Mouse (Mus musculus) lung, adult 2 months (tissue): Measurements from ENCODE around the gene Cd52. TPM values are rescaled to one million over a fixed set of nuclear protein-coding genes. Genes with fewer than 3 reads are reported as not detected.

Experiments
- DNase-seq: peaks from one replicate; pipeline ENCODE4 v3.0.0; 2022
- H3K4me1 ChIP-seq: fragments of 200-500 bp; 2 replicates; pipeline ENCODE4 v1.6.1; 2011; ENCODE audit warnings: low read length; ENCODE audit not compliant: control insufficient read depth, insufficient read depth
- H3K4me3 ChIP-seq: fragments of 200-500 bp; replicated peaks from 2 replicates; pipeline ENCODE3; 2011; ENCODE audit warnings: low read depth, mild to moderate bottlenecking, control low read depth, low read length; ENCODE audit errors: extremely low read depth
- CTCF ChIP-seq: fragments of 200-500 bp; IDR thresholded peaks from 2 replicates; pipeline ENCODE4 v1.5.1; 2011; ENCODE audit warnings: mild to moderate bottlenecking, low read length, control low read depth; ENCODE audit not compliant: insufficient read depth
- POLR2A ChIP-seq: fragments of 200-500 bp; IDR thresholded peaks from 2 replicates; pipeline ENCODE4 v1.6.1; 2011; ENCODE audit warnings: low read depth, mild to moderate bottlenecking, control low read depth, low read length, borderline replicate concordance; ENCODE audit errors: extremely low read depth
- WGBS: fragments of 180-500 bp; shearing (Covaris S2); methylation state at CpG from one replicate; pipeline ENCODE4 v1.1.7; 2018; 5-methylcytosine and 5-hydroxymethylcytosine counted together
- polyA plus RNA-seq: library from polyadenylated mRNA; depleted of rRNA; stranded (reverse); fragments of >200 nt; gene quantifications from 2 replicates; pipeline ENCODE4 v1.2.3, GENCODE M21; 2012; rRNA removed

Cd52 gene
- polyA plus RNA-seq, 1 experiment: 76.5 TPM

GRCm38 (mm10) chr4:134058908-134059307, 36.0 kb downstream of the Cd52 start:
- Histone ChIP-seq H3K4me1 (no peaks in the 10 kb centered on the region), H3K4me3 (no peak overlapping the region)
- TF ChIP-seq CTCF (no peak), POLR2A (no peak)
- DNase-seq: no peak
- 70% methylated on average over 6 of the region's 6 CpGs for WGBS

GRCm38 (mm10) chr4:134058166-134058715, 36.6 kb downstream of the Cd52 start:
- no peak for DNase-seq
- TF ChIP-seq POLR2A: no peak
- TF ChIP-seq CTCF: no peak
- Histone ChIP-seq H3K4me3 (peak overlapping the region; percentile 10), H3K4me1 (no peaks in the 10 kb centered on the region)
- WGBS: 25% methylated on average over 14 of the region's 14 CpGs

- DNase-seq: no peak
- TF ChIP-seq CTCF: no peak
- no peak for TF ChIP-seq POLR2A
- Histone ChIP-seq H3K4me3 (no peak within 1 kb of the TSS), H3K4me1 (no peaks in the 10 kb centered on the region)
- 74% methylated on average over 3 of the region's 3 CpGs for WGBS
Measured at GRCm38 (mm10) chr4:134053538-134053937, 41.3 kb downstream of the Cd52 start, which contains the start of gene Zfp683. Gene Zfp683, plus strand, starts transcription at chr4:134053838.

- Histone ChIP-seq H3K4me3 (no peak overlapping the region), H3K4me1 (no peaks in the 10 kb centered on the region)
- TF ChIP-seq POLR2A (no peak), CTCF (no peak)
- 7% methylated on average over 8 of the region's 8 CpGs for WGBS
- no peak for DNase-seq
Measured at GRCm38 (mm10) chr4:134052560-134052959, 42.3 kb downstream of the Cd52 start.

GRCm38 (mm10) chr4:134051912-134052311, 43.0 kb downstream of the Cd52 start:
- Histone ChIP-seq H3K4me3 (no peak overlapping the region), H3K4me1 (no peaks in the 10 kb centered on the region)
- no peak for DNase-seq
- TF ChIP-seq CTCF (no peak), POLR2A (no peak)
- WGBS: 83% methylated on average over 5 of the region's 5 CpGs

GRCm38 (mm10) chr4:134047648-134048047, 47.2 kb downstream of the Cd52 start:
- DNase-seq: no peak
- H3K4me3 ChIP-seq: no peak overlapping the region
- no peaks in the 10 kb centered on the region for H3K4me1 ChIP-seq
- WGBS: 51% methylated on average over 5 of the region's 5 CpGs
- TF ChIP-seq POLR2A (no peak), CTCF (no peak)

GRCm38 (mm10) chr4:134043041-134043440, 51.8 kb downstream of the Cd52 start:
- DNase-seq: no peak
- Histone ChIP-seq H3K4me3 (no peak overlapping the region), H3K4me1 (no peaks in the 10 kb centered on the region)
- TF ChIP-seq CTCF: no peak
- TF ChIP-seq POLR2A: no peak
- 42% methylated on average over 2 of the region's 2 CpGs for WGBS

- WGBS: 27% methylated on average over 9 of the region's 9 CpGs
- TF ChIP-seq CTCF (no peak), POLR2A (no peak)
- no peak for DNase-seq
Measured at GRCm38 (mm10) chr4:134041317-134042123, 53.4 kb downstream of the Cd52 start.

GRCm38 (mm10) chr4:134035953-134036352, 58.9 kb downstream of the Cd52 start:
- 6% methylated on average over 16 of the region's 16 CpGs for WGBS
- no peak overlapping the region for H3K4me3 ChIP-seq
- DNase-seq: peak; percentile 67
- no peaks in the 10 kb centered on the region for H3K4me1 ChIP-seq
- peak; percentile 79 for TF ChIP-seq CTCF
- no peak for TF ChIP-seq POLR2A

More at GRCm38 (mm10) chr4:134041317-134042123, 53.4 kb downstream of the Cd52 start:
- Histone ChIP-seq H3K4me3 (no peak overlapping the region), H3K4me1 (no peaks in the 10 kb centered on the region)

Other genes with a start within 250 kb of the Cd52 start
- gene Rps6ka1, start 207.3 kb downstream of the Cd52 start, polyA plus RNA-seq: 57.2 and 65.6 TPM in 2 replicates
- gene Hmgn2, start 126.4 kb downstream of the Cd52 start, polyA plus RNA-seq: 14.6 and 28.9 TPM in 2 replicates
- gene Dhdds, start 94.2 kb downstream of the Cd52 start, polyA plus RNA-seq: 21.6 and 28.4 TPM in 2 replicates
- gene Lin28a, start 76.2 kb downstream of the Cd52 start, polyA plus RNA-seq: 0.06 TPM in 1 of 2 replicates, not detected in the other
- 0.27 and 0.58 TPM in 2 replicates for gene Zfp683, start 41.2 kb downstream of the Cd52 start, polyA plus RNA-seq
- gene Crybg2, start 34.3 kb downstream of the Cd52 start, polyA plus RNA-seq: 7.2 and 14.7 TPM in 2 replicates
- gene Ubxn11, start 7.5 kb upstream of the Cd52 start, polyA plus RNA-seq: 28.8 and 30.0 TPM in 2 replicates
- gene Sh3bgrl3, start 33.7 kb upstream of the Cd52 start, polyA plus RNA-seq: 654 and 703 TPM in 2 replicates
- 17.1 and 30.2 TPM in 2 replicates for gene Cep85, start 92.0 kb upstream of the Cd52 start, polyA plus RNA-seq
- gene Gm7534, start 107.9 kb upstream of the Cd52 start, polyA plus RNA-seq: not detected in 2 replicates
- 0.20 and 0.31 TPM in 2 replicates for gene Catsper4, start 132.3 kb upstream of the Cd52 start, polyA plus RNA-seq
- gene Cnksr1, start 143.3 kb upstream of the Cd52 start, polyA plus RNA-seq: 13.8 and 15.8 TPM in 2 replicates
- not detected in 2 replicates for gene E130218I03Rik, start 148.6 kb upstream of the Cd52 start, polyA plus RNA-seq
- gene Zfp593, start 150.5 kb upstream of the Cd52 start, polyA plus RNA-seq: 7.2 and 7.5 TPM in 2 replicates
- not detected in 2 replicates for gene Gm30191, start 151.9 kb upstream of the Cd52 start, polyA plus RNA-seq
- 37.9 and 61.1 TPM in 2 replicates for gene Grrp1, start 159.0 kb upstream of the Cd52 start, polyA plus RNA-seq
- gene Pdik1l, start 192.8 kb upstream of the Cd52 start, polyA plus RNA-seq: 2.3 and 4.3 TPM in 2 replicates
- gene Trim63, start 220.0 kb upstream of the Cd52 start, polyA plus RNA-seq: 2.0 and 4.6 TPM in 2 replicates
- 0.41 and 0.51 TPM in 2 replicates for gene Slc30a2, start 248.1 kb upstream of the Cd52 start, polyA plus RNA-seq